Mouse (Mus musculus) kidney, adult 2 months (tissue): ENCODE measurements around the gene Nav2.

Source experiments
- CTCF ChIP-seq: fragments of 200-500 bp; conservative IDR thresholded peaks from 2 replicates; pipeline ENCODE4 v1.5.1; 2011; ENCODE audit warnings: low read depth, mild to moderate bottlenecking, control low read depth, low read length, moderate library complexity, mixed read lengths; ENCODE audit not compliant: insufficient read depth, insufficient read length
- POLR2A ChIP-seq: fragments of 200-500 bp; IDR thresholded peaks from one replicate; pipeline ENCODE4 v1.6.1; 2011; ENCODE audit warnings: low read depth, low read length, control low read depth

DNA sequence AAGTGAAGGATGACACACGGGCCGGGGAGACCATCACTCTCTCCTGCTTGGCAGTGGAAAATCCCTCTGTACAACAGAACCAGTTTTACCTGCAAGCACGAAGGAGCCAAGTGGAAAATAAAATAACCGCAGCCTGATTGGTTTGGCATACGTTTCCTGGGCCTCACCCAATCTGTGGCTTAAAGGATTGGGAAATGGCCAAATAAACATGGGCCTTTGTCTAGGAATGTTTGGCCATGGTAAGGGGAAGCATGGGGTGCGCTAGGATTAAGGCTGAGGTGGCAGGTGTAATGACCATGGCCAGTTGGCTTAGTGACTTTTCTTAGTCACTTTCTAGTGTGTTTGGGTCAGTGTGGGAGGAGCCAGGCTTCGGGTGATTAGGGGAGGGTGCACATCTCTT, 424.1 kb downstream of the Nav2 start:
- TF ChIP-seq CTCF: no peak
- no peak for TF ChIP-seq POLR2A
